Mouse (Mus musculus): ENCODE measurements at regions not wholly inside any gene's neighbourhood (a gene's known extent, or its start where the extent isn't known, plus 50 kb on each side); places are given as distances from the start of the nearest gene placed in this dataset.
A peak's percentile ranks its signal among the peaks of the same experiment; 100 is the strongest.
"Not testable (repeated sequence)": the region's sequence is repeated elsewhere in the genome, so short reads cannot be mapped to it uniquely, and the experiment has no call there.

DNA sequence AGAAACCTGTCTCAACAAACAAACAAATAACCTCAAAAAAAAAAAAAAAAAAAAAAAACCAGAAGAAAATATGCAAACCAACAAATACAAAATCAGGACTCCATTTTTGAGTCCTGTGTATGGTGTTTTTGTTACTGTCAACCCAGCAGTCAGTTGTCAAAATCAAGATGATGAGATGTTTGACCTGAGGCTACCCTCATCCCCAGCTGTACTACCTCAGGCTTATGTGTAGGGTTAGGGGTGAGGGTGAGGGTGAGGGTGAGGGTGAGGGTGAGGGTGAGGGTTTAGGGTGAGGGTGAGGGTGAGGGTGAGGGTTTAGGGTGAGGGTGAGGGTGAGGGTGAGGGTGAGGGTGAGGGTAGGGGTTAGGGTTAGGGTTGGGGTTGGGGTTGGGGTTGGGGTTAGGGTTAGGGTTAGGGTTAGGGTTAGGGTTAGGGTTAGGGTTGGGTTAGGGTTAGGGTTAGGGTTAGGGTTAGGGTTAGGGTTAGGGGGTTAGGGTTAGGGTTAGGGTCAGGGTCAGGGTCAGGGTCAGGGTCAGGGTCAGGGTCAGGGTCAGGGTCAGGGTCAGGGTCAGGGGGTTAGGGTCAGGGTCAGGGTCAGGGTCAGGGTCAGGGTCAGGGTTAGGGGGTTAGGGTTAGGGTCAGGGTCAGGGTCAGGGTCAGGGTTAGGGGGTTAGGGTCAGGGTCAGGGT lies 97.0 kb upstream of the Vmn2r87 start:
- peak; percentile 7 for DNase-seq (ENCODE audit: low read depth, low spot score)

- not testable (repeated sequence) for DNase-seq (ENCODE audit: low read depth, low spot score)
These were observed 69.2 kb upstream of the Vmn2r87 start for GRCm38 (mm10) chr10:130566426-130566825.

DNA sequence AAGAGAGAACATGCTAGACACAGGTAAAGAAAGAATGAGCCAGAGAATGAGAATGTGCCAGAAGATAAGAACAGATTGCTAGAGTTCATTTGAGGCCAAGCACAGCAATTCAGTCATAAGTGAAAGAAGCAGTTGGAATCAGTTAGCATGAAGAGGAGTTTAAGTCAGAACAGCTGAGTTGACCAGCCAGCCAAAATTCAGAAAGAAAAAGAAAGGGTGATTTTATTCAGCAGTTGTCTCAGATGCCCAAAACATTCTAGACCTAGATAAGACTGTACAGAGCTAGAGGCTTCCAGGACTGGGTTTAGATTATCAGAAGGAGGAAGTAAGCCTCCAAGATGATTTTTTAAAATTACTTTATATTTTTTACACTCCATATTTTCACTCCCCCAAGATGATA lies 51.4 kb upstream of the Vmn2r87 start:
- no peak for DNase-seq (ENCODE audit: low read depth, low spot score)
